Mouse (Mus musculus): ENCODE results near the gene Dclk3. TPM values are rescaled to one million over a fixed set of nuclear protein-coding genes. Genes with fewer than 3 reads are reported as not detected.

Gene Dclk3
- polyA plus RNA-seq, 1 experiment from 2014 or later = 6.0 TPM

DNA sequence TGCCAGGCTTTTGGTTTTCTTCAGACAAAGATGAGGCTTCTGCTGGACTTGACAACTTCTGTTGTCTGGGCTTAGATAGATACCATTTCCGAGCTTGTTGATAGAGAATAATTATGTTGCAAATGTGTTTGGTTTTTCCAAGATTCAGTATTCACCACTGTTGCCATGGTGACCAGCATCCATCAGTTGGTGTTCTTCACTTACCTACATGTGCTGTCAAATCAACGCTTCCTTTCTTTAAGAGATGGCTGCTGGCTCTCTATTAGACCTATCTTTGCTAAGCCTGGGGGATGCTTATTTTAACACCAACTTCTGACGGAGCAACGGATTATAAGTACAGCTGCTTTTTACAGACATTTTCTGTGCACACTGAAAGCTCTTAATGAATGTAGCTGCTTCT is 37.1 kb downstream of the Dclk3 start:
- Histone ChIP-seq H3K27ac (ENCODE audit: low read length) (no peak overlapping the region), H3K4me3 (ENCODE audit: low read length) (no peak overlapping the region), H3K9me3 (ENCODE audit: low read length) (no peaks in the 10 kb centered on the region), H3K9ac (replicated peaks; ENCODE audit: low read length) (no peak overlapping the region), H3K4me2 (replicated peaks; ENCODE audit: low read depth, low read length) (no peak overlapping the region), H3K4me1 (ENCODE audit: insufficient read depth, low read length) (no peaks in the 10 kb centered on the region), H3K27me3 (ENCODE audit: insufficient read depth, low read length) (no peaks in the 10 kb centered on the region), H3K36me3 (ENCODE audit: insufficient read depth, low read length) (no peaks in the 10 kb centered on the region)
- 83% methylated on average over 4 of the region's 4 CpGs for WGBS
- ATAC-seq (ENCODE audit: low FRiP score, low TSS enrichment) = no peak

DNA sequence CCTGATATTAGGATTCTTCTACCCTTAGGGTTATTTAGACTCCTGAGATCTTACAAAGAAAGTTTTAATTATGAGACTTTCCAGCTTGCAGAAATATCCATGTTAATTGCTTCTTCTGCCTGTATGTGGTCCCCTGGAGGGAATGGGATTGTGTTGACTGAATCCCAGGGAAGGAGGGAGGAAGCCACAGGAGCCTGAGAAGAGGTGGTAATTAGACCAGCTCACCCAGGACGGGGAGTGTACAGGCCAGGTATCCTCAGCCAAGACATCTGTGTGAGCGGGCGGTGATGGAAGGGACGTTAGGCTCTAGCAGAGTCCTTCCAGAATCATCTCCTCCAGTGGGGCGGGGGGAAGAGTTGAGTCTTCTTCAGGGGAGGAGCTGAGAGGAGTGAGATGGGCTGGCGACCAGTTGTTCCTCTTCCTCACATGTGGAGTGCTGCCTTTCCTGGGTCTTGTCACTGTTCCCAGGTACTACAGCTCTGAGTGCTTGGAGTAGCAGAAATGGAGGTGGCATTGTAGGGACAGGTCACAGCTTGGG is 37.7 kb downstream of the Dclk3 start:
- no peak overlapping the region for H3K4me3 ChIP-seq (ENCODE audit: low read length)
- no peaks in the 10 kb centered on the region for H3K9me3 ChIP-seq (ENCODE audit: low read length)
- H3K4me1 ChIP-seq (ENCODE audit: insufficient read depth, low read length) = no peaks in the 10 kb centered on the region
- no peak overlapping the region for H3K9ac ChIP-seq (replicated peaks; ENCODE audit: low read length)
- H3K27ac ChIP-seq (ENCODE audit: low read length) = no peak overlapping the region
- WGBS = 79% methylated on average over 6 of the region's 6 CpGs
- H3K27me3 ChIP-seq (ENCODE audit: insufficient read depth, low read length) = no peaks in the 10 kb centered on the region
- no peak overlapping the region for H3K4me2 ChIP-seq (replicated peaks; ENCODE audit: low read depth, low read length)
- no peak for ATAC-seq (ENCODE audit: low FRiP score, low TSS enrichment)
- H3K36me3 ChIP-seq (ENCODE audit: insufficient read depth, low read length) = no peaks in the 10 kb centered on the region

DNA sequence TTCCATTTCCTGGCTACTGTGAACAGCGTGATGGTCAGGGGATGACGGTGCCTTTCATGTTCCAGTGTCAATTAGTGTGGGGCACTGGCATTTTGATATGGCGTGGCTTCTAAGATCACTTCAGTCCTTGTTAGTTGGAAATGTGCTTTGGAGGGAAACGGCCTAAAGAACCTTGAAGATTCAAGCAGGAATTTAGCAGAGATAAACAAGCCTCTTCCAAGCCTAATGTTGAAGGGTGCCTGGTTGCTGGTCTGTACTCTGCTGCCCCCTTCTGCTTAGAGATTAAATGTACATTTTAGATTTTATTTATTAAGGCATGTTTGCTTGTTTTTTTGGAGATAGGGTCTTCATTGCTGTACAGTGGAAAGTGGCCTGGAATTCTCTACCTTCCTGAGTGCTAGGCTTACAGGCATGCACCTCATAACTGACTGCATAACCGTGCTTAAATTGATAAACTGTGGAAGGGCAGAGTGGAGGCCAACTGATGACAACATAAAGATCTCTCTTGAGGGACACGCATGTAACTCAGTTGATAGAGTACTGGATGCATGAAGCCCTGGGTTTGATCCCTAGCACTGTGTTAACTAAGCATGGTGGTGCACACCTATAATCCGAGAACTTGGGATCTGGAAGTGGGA is 40.1 kb downstream of the Dclk3 start:
- H3K4me2 ChIP-seq (replicated peaks; ENCODE audit: low read depth, low read length) = no peak overlapping the region
- 0 out of 2 replicates have a peak, but pooled peaks cover 2% of the 10 kb centered on the region for H3K9me3 ChIP-seq (ENCODE audit: low read length)
- H3K36me3 ChIP-seq (ENCODE audit: insufficient read depth, low read length) = no peaks in the 10 kb centered on the region
- no peak for ATAC-seq (ENCODE audit: low FRiP score, low TSS enrichment)
- no peaks in the 10 kb centered on the region for H3K4me1 ChIP-seq (ENCODE audit: insufficient read depth, low read length)
- no peak overlapping the region for H3K9ac ChIP-seq (replicated peaks; ENCODE audit: low read length)
- WGBS = 60% methylated on average over 7 of the region's 7 CpGs
- H3K27me3 ChIP-seq (ENCODE audit: insufficient read depth, low read length) = no peaks in the 10 kb centered on the region
- no peak overlapping the region for H3K4me3 ChIP-seq (ENCODE audit: low read length)
- no peak overlapping the region for H3K27ac ChIP-seq (ENCODE audit: low read length)

GRCm38 (mm10) chr9:111481011-111481410 is 42.1 kb downstream of the Dclk3 start:
- no peaks in the 10 kb centered on the region for H3K36me3 ChIP-seq (ENCODE audit: insufficient read depth, low read length)
- ATAC-seq (ENCODE audit: low FRiP score, low TSS enrichment) = no peak
- no peak overlapping the region for H3K4me2 ChIP-seq (replicated peaks; ENCODE audit: low read depth, low read length)
- no peak overlapping the region for H3K4me3 ChIP-seq (ENCODE audit: low read length)
- no peak overlapping the region for H3K27ac ChIP-seq (ENCODE audit: low read length)
- H3K9ac ChIP-seq (replicated peaks; ENCODE audit: low read length) = no peak overlapping the region
- 0 out of 2 replicates have a peak, but pooled peaks cover 2% of the 10 kb centered on the region for H3K9me3 ChIP-seq (ENCODE audit: low read length)
- no peaks in the 10 kb centered on the region for H3K4me1 ChIP-seq (ENCODE audit: insufficient read depth, low read length)
- no peaks in the 10 kb centered on the region for H3K27me3 ChIP-seq (ENCODE audit: insufficient read depth, low read length)
- 94% methylated on average over 3 of the region's 3 CpGs for WGBS

- Histone ChIP-seq H3K36me3 (ENCODE audit: insufficient read depth, low read length) (no peaks in the 10 kb centered on the region), H3K9me3 (ENCODE audit: low read length) (0 out of 2 replicates have a peak, but pooled peaks cover 2% of the 10 kb centered on the region), H3K27me3 (ENCODE audit: insufficient read depth, low read length) (peaks cover 14% of the 10 kb centered on the region; the same call in 1 of the 2 replicates), H3K4me3 (ENCODE audit: low read length) (no peak overlapping the region), H3K4me1 (ENCODE audit: insufficient read depth, low read length) (no peaks in the 10 kb centered on the region), H3K4me2 (replicated peaks; ENCODE audit: low read depth, low read length) (no peak overlapping the region), H3K27ac (ENCODE audit: low read length) (peak overlapping the region; percentile 35), H3K9ac (replicated peaks; ENCODE audit: low read length) (no peak overlapping the region)
- WGBS = 44% methylated on average over 10 of the region's 10 CpGs
- peak; percentile 47 for ATAC-seq (ENCODE audit: low FRiP score, low TSS enrichment)
Observed at GRCm38 (mm10) chr9:111486645-111487477, 48.0 kb downstream of the Dclk3 start.

DNA sequence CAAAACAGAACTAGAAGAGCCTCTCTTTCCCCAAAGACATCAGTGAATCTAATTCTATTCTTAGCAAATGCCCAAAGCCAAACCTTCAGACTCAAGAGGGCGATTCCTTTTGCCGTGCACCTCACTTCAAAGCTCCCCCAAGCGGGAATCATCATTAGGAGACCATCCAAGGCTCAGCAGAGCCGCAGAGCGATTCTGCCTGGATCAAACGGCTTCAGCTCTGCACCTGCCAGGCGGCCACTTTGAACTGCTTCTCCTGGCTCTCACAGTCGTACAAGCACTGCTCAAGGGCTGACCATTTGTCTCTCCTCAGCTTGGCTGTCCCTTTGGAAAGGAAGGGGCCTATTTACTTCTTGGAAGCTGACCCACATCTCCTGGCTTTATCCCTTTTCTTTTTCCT is 51.7 kb downstream of the Dclk3 start:
- H3K4me2 ChIP-seq (replicated peaks; ENCODE audit: low read depth, low read length) = no peak overlapping the region
- WGBS = 8% methylated on average over 8 of the region's 8 CpGs

DNA sequence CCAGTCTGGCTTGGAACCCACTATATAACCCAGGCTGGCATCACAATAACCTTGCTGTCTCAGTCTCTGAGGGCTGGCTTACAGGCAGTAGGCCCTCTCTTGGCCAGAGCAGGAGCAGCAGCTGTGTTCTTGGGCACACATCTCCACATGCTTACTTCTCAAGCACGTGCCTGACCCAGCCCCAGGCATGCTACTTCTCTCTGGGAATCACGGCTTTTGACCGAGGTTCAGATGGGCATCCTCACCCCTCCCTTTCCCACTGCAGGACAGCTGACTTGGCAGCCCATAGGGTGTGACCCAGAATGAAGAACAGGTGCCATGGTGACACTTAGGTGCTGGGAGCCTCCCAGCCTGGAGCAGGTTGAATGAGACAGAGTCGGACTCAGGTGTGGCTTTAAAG is 52.4 kb downstream of the Dclk3 start:
- H3K27ac ChIP-seq (ENCODE audit: low read length) = no peak overlapping the region
- 34% methylated on average over 4 of the region's 4 CpGs for WGBS
- no peak for ATAC-seq (ENCODE audit: low FRiP score, low TSS enrichment)

More for the DNA sequence above, 51.7 kb downstream of the Dclk3 start:
- Histone ChIP-seq H3K9ac (replicated peaks; ENCODE audit: low read length) (no peak overlapping the region), H3K27ac (ENCODE audit: low read length) (no peak overlapping the region), H3K9me3 (ENCODE audit: low read length) (no peaks in the 10 kb centered on the region), H3K4me1 (ENCODE audit: insufficient read depth, low read length) (no peaks in the 10 kb centered on the region), H3K27me3 (ENCODE audit: insufficient read depth, low read length) (peaks cover 14% of the 10 kb centered on the region; the same call in 1 of the 2 replicates), H3K4me3 (ENCODE audit: low read length) (no peak overlapping the region), H3K36me3 (ENCODE audit: insufficient read depth, low read length) (no peaks in the 10 kb centered on the region)
- no peak for ATAC-seq (ENCODE audit: low FRiP score, low TSS enrichment)

DNA sequence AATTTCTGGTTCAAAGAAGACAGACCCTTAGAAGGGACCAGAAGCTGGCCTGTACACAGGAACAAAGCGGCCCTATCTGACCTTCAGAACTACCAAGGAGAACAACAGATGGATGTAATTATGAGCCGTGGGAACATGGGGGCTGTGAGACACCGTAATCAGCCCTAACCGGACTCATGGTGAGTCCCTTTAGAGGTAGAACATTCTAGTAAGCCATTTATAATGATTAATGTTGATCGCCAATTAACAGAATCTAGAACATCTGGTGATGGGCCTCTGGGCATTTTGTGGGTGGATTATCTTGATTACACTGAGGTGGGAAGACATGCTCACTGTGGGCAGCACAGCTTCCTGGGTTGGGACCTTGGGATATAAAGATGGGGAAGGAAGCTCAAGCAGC is 54.6 kb downstream of the Dclk3 start:
- Histone ChIP-seq H3K27ac (ENCODE audit: low read length) (no peak overlapping the region), H3K4me1 (ENCODE audit: insufficient read depth, low read length) (no peaks in the 10 kb centered on the region), H3K4me3 (ENCODE audit: low read length) (no peak overlapping the region), H3K9ac (replicated peaks; ENCODE audit: low read length) (no peak overlapping the region), H3K4me2 (replicated peaks; ENCODE audit: low read depth, low read length) (no peak overlapping the region), H3K9me3 (ENCODE audit: low read length) (no peaks in the 10 kb centered on the region), H3K36me3 (ENCODE audit: insufficient read depth, low read length) (no peaks in the 10 kb centered on the region), H3K27me3 (ENCODE audit: insufficient read depth, low read length) (peaks cover 14% of the 10 kb centered on the region; the same call in 1 of the 2 replicates)
- WGBS = 69% methylated on average over 5 of the region's 5 CpGs
- no peak for ATAC-seq (ENCODE audit: low FRiP score, low TSS enrichment)

More for the DNA sequence above, 52.4 kb downstream of the Dclk3 start:
- H3K9me3 ChIP-seq (ENCODE audit: low read length) = no peaks in the 10 kb centered on the region
- H3K9ac ChIP-seq (replicated peaks; ENCODE audit: low read length) = no peak overlapping the region
- H3K4me3 ChIP-seq (ENCODE audit: low read length) = no peak overlapping the region
- H3K4me2 ChIP-seq (replicated peaks; ENCODE audit: low read depth, low read length) = no peak overlapping the region
- H3K36me3 ChIP-seq (ENCODE audit: insufficient read depth, low read length) = no peaks in the 10 kb centered on the region
- peaks cover 14% of the 10 kb centered on the region; the same call in 1 of the 2 replicates for H3K27me3 ChIP-seq (ENCODE audit: insufficient read depth, low read length)
- no peaks in the 10 kb centered on the region for H3K4me1 ChIP-seq (ENCODE audit: insufficient read depth, low read length)

DNA sequence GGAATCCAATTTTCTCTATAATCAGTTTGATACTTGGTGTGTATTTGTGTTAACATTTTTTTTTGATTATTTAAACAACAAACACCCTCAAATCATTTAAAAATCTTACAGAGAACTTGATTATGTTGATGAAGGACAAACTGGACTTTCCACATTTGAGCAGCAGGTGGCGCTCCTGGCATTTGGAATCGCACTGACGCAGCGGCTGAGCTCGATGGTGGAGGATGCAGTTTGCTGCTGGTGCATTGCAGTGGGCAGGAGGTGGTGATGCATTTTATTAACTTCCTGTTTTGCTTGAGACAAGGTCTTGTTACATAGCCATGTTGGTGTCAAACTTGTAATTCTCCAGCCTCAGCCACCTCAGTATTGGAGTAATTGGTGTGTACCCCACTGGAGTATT is 56.7 kb downstream of the Dclk3 start:
- Histone ChIP-seq H3K4me1 (ENCODE audit: insufficient read depth, low read length) (no peaks in the 10 kb centered on the region), H3K27me3 (ENCODE audit: insufficient read depth, low read length) (0 out of 2 replicates have a peak, but pooled peaks cover 7% of the 10 kb centered on the region), H3K36me3 (ENCODE audit: insufficient read depth, low read length) (no peaks in the 10 kb centered on the region), H3K9ac (replicated peaks; ENCODE audit: low read length) (no peak overlapping the region), H3K4me2 (replicated peaks; ENCODE audit: low read depth, low read length) (no peak overlapping the region), H3K4me3 (ENCODE audit: low read length) (no peak overlapping the region), H3K9me3 (ENCODE audit: low read length) (no peaks in the 10 kb centered on the region), H3K27ac (ENCODE audit: low read length) (no peak overlapping the region)
- no peak for ATAC-seq (ENCODE audit: low FRiP score, low TSS enrichment)
- 0% methylated on average over 5 of the region's 5 CpGs for WGBS

Data from kidney, embryonic 16.5 days (tissue).